ENCODE assay signal across 9 mouse cellular contexts in genomic region chr3:107100811-107101455, GRCm38 (mm10). TPM values are rescaled to one million over a fixed set of nuclear protein-coding genes. Genes with fewer than 3 reads are reported as not detected.
DNase-seq lines count a peak whose midpoint lies in the region; ATAC-seq and TF ChIP-seq lines count a peak whose summit lies in the region.
"Had no signal": no experiment of that assay in that cellular context is flagged by ENCODE, and none has a peak within 500 bp of the region (broad histone marks: within the 10 kb centered on the region; RNA-seq: fewer than 3 reads in every experiment).

Gene Kcna2 (plus strand): TSS chr3:107101146.

- TF ChIP-seq EP300 in lung, postnatal 0 days (IDR thresholded peaks at IDR 0.05), result no peak

- no peak for TF ChIP-seq CTCF in lung, postnatal 0 days (IDR thresholded peaks at IDR 0.05)

- no peaks in the 10 kb centered on the region for H3K4me1 ChIP-seq in lung, postnatal 0 days (ENCODE audit: insufficient read depth, low read depth, low read length)
- H3K4me1 ChIP-seq in hindbrain, embryonic 15.5 days (replicated peaks), result peaks cover 36% of the 10 kb centered on the region
- peaks cover 36% of the 10 kb centered on the region for H3K4me1 ChIP-seq in midbrain, embryonic 10.5 days

- 3% methylated on average over 16 of the region's 16 CpGs for WGBS in lung, postnatal 0 days
- WGBS in hindbrain, embryonic 15.5 days, result 3% methylated on average over 16 of the region's 16 CpGs
- under 1% methylated on average over 16 of the region's 16 CpGs for WGBS in midbrain, embryonic 10.5 days

- H3K27ac ChIP-seq in lung, postnatal 0 days (ENCODE audit: low read length), result peak within 1 kb of the TSS; percentile 64
- H3K27ac ChIP-seq in hindbrain, embryonic 15.5 days (replicated peaks), result peak within 1 kb of the TSS; percentile 86
- H3K27ac ChIP-seq in midbrain, embryonic 10.5 days (replicated peaks), result peak within 1 kb of the TSS; percentile 76

- no peaks in the 10 kb centered on the region for H3K36me3 ChIP-seq in lung, postnatal 0 days (ENCODE audit: insufficient read depth, low read length)
- H3K36me3 ChIP-seq in hindbrain, embryonic 15.5 days, result no peaks in the 10 kb centered on the region
- H3K36me3 ChIP-seq in midbrain, embryonic 10.5 days, result no peaks in the 10 kb centered on the region

- no peak for ATAC-seq in lung, postnatal 0 days
- peak; percentile 17; the same call in 1 of the 2 replicates for ATAC-seq in hindbrain, embryonic 15.5 days (ENCODE audit: low FRiP score, low read depth)
- no peak for ATAC-seq in megakaryocyte, adult 5-6 weeks (ENCODE audit: poor library complexity, severe bottlenecking)

- H3K27me3 ChIP-seq in lung, postnatal 0 days (replicated peaks; ENCODE audit: insufficient read depth, low read length), result peaks cover 11% of the 10 kb centered on the region
- peaks cover 7% of the 10 kb centered on the region for H3K27me3 ChIP-seq in hindbrain, embryonic 15.5 days
- peaks cover 59% of the 10 kb centered on the region for H3K27me3 ChIP-seq in midbrain, embryonic 10.5 days (ENCODE audit: low read depth, poor library complexity, severe bottlenecking)

- H3K4me3 ChIP-seq in lung, postnatal 0 days (ENCODE audit: low read depth, low read length), result peak within 1 kb of the TSS; percentile 45
- peak within 1 kb of the TSS; percentile 75 for H3K4me3 ChIP-seq in hindbrain, embryonic 15.5 days
- peak within 1 kb of the TSS; percentile 78 for H3K4me3 ChIP-seq in midbrain, embryonic 10.5 days

- H3K9me3 ChIP-seq in lung, postnatal 0 days (ENCODE audit: low read length), result no peaks in the 10 kb centered on the region
- H3K9me3 ChIP-seq in hindbrain, embryonic 15.5 days, result no peaks in the 10 kb centered on the region
- H3K9me3 ChIP-seq in midbrain, embryonic 10.5 days (replicated peaks), result no peaks in the 10 kb centered on the region

- peak within 1 kb of the TSS; percentile 26; the same call in 1 of the 2 replicates for H3K9ac ChIP-seq in lung, postnatal 0 days (replicated peaks; ENCODE audit: low read depth)
- peak within 1 kb of the TSS; percentile 80 for H3K9ac ChIP-seq in hindbrain, embryonic 15.5 days

- peak within 1 kb of the TSS; percentile 70 for H3K4me2 ChIP-seq in lung, postnatal 0 days (replicated peaks; ENCODE audit: low read depth, low read length)
- peak within 1 kb of the TSS; percentile 90 for H3K4me2 ChIP-seq in hindbrain, embryonic 15.5 days

- peak; percentile 53 for DNase-seq in cerebellum, adult 11 months
- DNase-seq in cerebellum, adult 8-10 months, result no peak
- no peak for DNase-seq in lung, postnatal 0 days (ENCODE audit: low spot score)
- DNase-seq in lung, postnatal 10 days, result no peak
- DNase-seq in midbrain, embryonic 10.5 days (ENCODE audit: low spot score), result peak; percentile 45
- DNase-seq in adrenal gland, postnatal 14 days, result no peak

RNA-seq across cellular contexts. Expression of gene Kcna2, which starts in this region (rescaled TPM):
- 0.87 and 0.93 TPM in 2 replicates for polyA plus RNA-seq in lung, postnatal 0 days (2015; fragmentation: Nextera tagmentation; extraction: Ambion mirVana)
- polyA plus RNA-seq in hindbrain, embryonic 15.5 days (2015; fragmentation: Nextera tagmentation; extraction: Ambion mirVana), result 1.7 and 2.1 TPM in 2 replicates
- polyA plus RNA-seq in midbrain, embryonic 10.5 days (2016; fragmentation: Nextera tagmentation; extraction: Ambion mirVana), result 0.10 and 0.11 TPM in 2 replicates
- total RNA-seq in megakaryocyte, adult 5-6 weeks (2015), result under 0.01 and 0.07 TPM in 2 replicates
- total RNA-seq in megakaryocyte, adult 5-6 weeks (2017), result 0.04 TPM in 1 of 2 replicates, not detected in the other
- total RNA-seq in adrenal gland, postnatal 14 days (2021), result 1.4 and 4.0 TPM in 2 replicates
- total RNA-seq: hematopoietic stem cell, adult 5-6 weeks had no signal

Comparison
In these comparisons a context has a peak if more than half of its experiments do, and no peak if none do; other contexts are left out.
1. Peak in DNase-seq, H3K4me3 ChIP-seq and H3K27ac ChIP-seq in midbrain, embryonic 10.5 days; RNA of the gene not detected or under 1 TPM.